Mouse (Mus musculus): ENCODE data around the gene Nxn. TPM values are rescaled to one million over a fixed set of nuclear protein-coding genes. Genes with fewer than 3 reads are reported as not detected.

The Nxn gene
- polyA plus RNA-seq, 1 experiment = 51.7 TPM

- no peak for TF ChIP-seq CTCF (IDR thresholded peaks at IDR 0.05; ENCODE audit: low read depth, low read length)
- TF ChIP-seq POLR2A (IDR thresholded peaks at IDR 0.05; ENCODE audit: insufficient read depth, low read length) = no peak
- no peak for TF ChIP-seq EP300 (IDR thresholded peaks at IDR 0.05; ENCODE audit: insufficient read depth, low read depth, low read length)
- Histone ChIP-seq H3K9ac (ENCODE audit: low read depth, poor library complexity, severe bottlenecking) (no peak overlapping the region), H3K27me3 (ENCODE audit: control insufficient read depth, insufficient read depth, low read length, poor library complexity, severe bottlenecking) (no peaks in the 10 kb centered on the region), H3K4me1 (ENCODE audit: control insufficient read depth, insufficient read depth, low read length) (no peaks in the 10 kb centered on the region), H3K36me3 (ENCODE audit: control insufficient read depth, insufficient read depth, low read length, poor library complexity, severe bottlenecking) (no peaks in the 10 kb centered on the region), H3K27ac (ENCODE audit: insufficient read depth, low read length) (no peak overlapping the region), H3K9me3 (replicated peaks; ENCODE audit: control insufficient read depth, insufficient read depth, low read length, poor library complexity, severe bottlenecking) (no peaks in the 10 kb centered on the region), H3K4me3 (ENCODE audit: low read depth, low read length) (no peak overlapping the region)
These were observed 59.8 kb downstream of the Nxn start for GRCm38 (mm10) chr11:76339141-76339540.

- TF ChIP-seq POLR2A (IDR thresholded peaks at IDR 0.05; ENCODE audit: insufficient read depth, low read length) (no peak), CTCF (IDR thresholded peaks at IDR 0.05; ENCODE audit: low read depth, low read length) (no peak), EP300 (IDR thresholded peaks at IDR 0.05; ENCODE audit: insufficient read depth, low read depth, low read length) (no peak)
- no peak overlapping the region for H3K27ac ChIP-seq (ENCODE audit: insufficient read depth, low read length)
- no peaks in the 10 kb centered on the region for H3K36me3 ChIP-seq (ENCODE audit: control insufficient read depth, insufficient read depth, low read length, poor library complexity, severe bottlenecking)
- H3K9me3 ChIP-seq (replicated peaks; ENCODE audit: control insufficient read depth, insufficient read depth, low read length, poor library complexity, severe bottlenecking) = no peaks in the 10 kb centered on the region
- H3K4me1 ChIP-seq (ENCODE audit: control insufficient read depth, insufficient read depth, low read length) = no peaks in the 10 kb centered on the region
- no peak overlapping the region for H3K4me3 ChIP-seq (ENCODE audit: low read depth, low read length)
- no peaks in the 10 kb centered on the region for H3K27me3 ChIP-seq (ENCODE audit: control insufficient read depth, insufficient read depth, low read length, poor library complexity, severe bottlenecking)
- H3K9ac ChIP-seq (ENCODE audit: low read depth, poor library complexity, severe bottlenecking) = no peak overlapping the region
These were observed 60.3 kb downstream of the Nxn start for GRCm38 (mm10) chr11:76338656-76339055.

- H3K27me3 ChIP-seq (ENCODE audit: control insufficient read depth, insufficient read depth, low read length, poor library complexity, severe bottlenecking) = no peaks in the 10 kb centered on the region
- no peaks in the 10 kb centered on the region for H3K36me3 ChIP-seq (ENCODE audit: control insufficient read depth, insufficient read depth, low read length, poor library complexity, severe bottlenecking)
- H3K4me3 ChIP-seq (ENCODE audit: low read depth, low read length) = no peak overlapping the region
- H3K27ac ChIP-seq (ENCODE audit: insufficient read depth, low read length) = no peak overlapping the region
- no peak overlapping the region for H3K9ac ChIP-seq (ENCODE audit: low read depth, poor library complexity, severe bottlenecking)
- no peaks in the 10 kb centered on the region for H3K9me3 ChIP-seq (replicated peaks; ENCODE audit: control insufficient read depth, insufficient read depth, low read length, poor library complexity, severe bottlenecking)
- TF ChIP-seq EP300 (IDR thresholded peaks at IDR 0.05; ENCODE audit: insufficient read depth, low read depth, low read length) (no peak), POLR2A (IDR thresholded peaks at IDR 0.05; ENCODE audit: insufficient read depth, low read length) (no peak), CTCF (IDR thresholded peaks at IDR 0.05; ENCODE audit: low read depth, low read length) (no peak)
- no peaks in the 10 kb centered on the region for H3K4me1 ChIP-seq (ENCODE audit: control insufficient read depth, insufficient read depth, low read length)
These were observed 61.2 kb downstream of the Nxn start for GRCm38 (mm10) chr11:76337764-76338163.

- Histone ChIP-seq H3K4me1 (ENCODE audit: control insufficient read depth, insufficient read depth, low read length) (no peaks in the 10 kb centered on the region), H3K27me3 (ENCODE audit: control insufficient read depth, insufficient read depth, low read length, poor library complexity, severe bottlenecking) (no peaks in the 10 kb centered on the region), H3K9me3 (replicated peaks; ENCODE audit: control insufficient read depth, insufficient read depth, low read length, poor library complexity, severe bottlenecking) (no peaks in the 10 kb centered on the region), H3K9ac (ENCODE audit: low read depth, poor library complexity, severe bottlenecking) (no peak overlapping the region), H3K4me3 (ENCODE audit: low read depth, low read length) (no peak overlapping the region), H3K27ac (ENCODE audit: insufficient read depth, low read length) (no peak overlapping the region), H3K36me3 (ENCODE audit: control insufficient read depth, insufficient read depth, low read length, poor library complexity, severe bottlenecking) (no peaks in the 10 kb centered on the region)
- TF ChIP-seq CTCF (IDR thresholded peaks at IDR 0.05; ENCODE audit: low read depth, low read length) = no peak
- no peak for TF ChIP-seq EP300 (IDR thresholded peaks at IDR 0.05; ENCODE audit: insufficient read depth, low read depth, low read length)
- no peak for TF ChIP-seq POLR2A (IDR thresholded peaks at IDR 0.05; ENCODE audit: insufficient read depth, low read length)
These were observed 61.7 kb downstream of the Nxn start for GRCm38 (mm10) chr11:76337236-76337635.

GRCm38 (mm10) chr11:76336224-76336623 lies 62.7 kb downstream of the Nxn start:
- H3K4me3 ChIP-seq (ENCODE audit: low read depth, low read length) = no peak overlapping the region
- H3K27ac ChIP-seq (ENCODE audit: insufficient read depth, low read length) = no peak overlapping the region
- H3K36me3 ChIP-seq (ENCODE audit: control insufficient read depth, insufficient read depth, low read length, poor library complexity, severe bottlenecking) = no peaks in the 10 kb centered on the region
- H3K4me1 ChIP-seq (ENCODE audit: control insufficient read depth, insufficient read depth, low read length) = no peaks in the 10 kb centered on the region
- TF ChIP-seq CTCF (IDR thresholded peaks at IDR 0.05; ENCODE audit: low read depth, low read length) (no peak), EP300 (IDR thresholded peaks at IDR 0.05; ENCODE audit: insufficient read depth, low read depth, low read length) (no peak), POLR2A (IDR thresholded peaks at IDR 0.05; ENCODE audit: insufficient read depth, low read length) (no peak)
- H3K9me3 ChIP-seq (replicated peaks; ENCODE audit: control insufficient read depth, insufficient read depth, low read length, poor library complexity, severe bottlenecking) = no peaks in the 10 kb centered on the region
- no peaks in the 10 kb centered on the region for H3K27me3 ChIP-seq (ENCODE audit: control insufficient read depth, insufficient read depth, low read length, poor library complexity, severe bottlenecking)
- H3K9ac ChIP-seq (ENCODE audit: low read depth, poor library complexity, severe bottlenecking) = no peak overlapping the region

GRCm38 (mm10) chr11:76334966-76335365 lies 64.0 kb downstream of the Nxn start:
- peaks cover 3% of the 10 kb centered on the region for H3K4me1 ChIP-seq (ENCODE audit: control insufficient read depth, insufficient read depth, low read length)
- TF ChIP-seq CTCF (IDR thresholded peaks at IDR 0.05; ENCODE audit: low read depth, low read length) (no peak), EP300 (IDR thresholded peaks at IDR 0.05; ENCODE audit: insufficient read depth, low read depth, low read length) (no peak), POLR2A (IDR thresholded peaks at IDR 0.05; ENCODE audit: insufficient read depth, low read length) (no peak)
- no peak overlapping the region for H3K9ac ChIP-seq (ENCODE audit: low read depth, poor library complexity, severe bottlenecking)
- no peaks in the 10 kb centered on the region for H3K36me3 ChIP-seq (ENCODE audit: control insufficient read depth, insufficient read depth, low read length, poor library complexity, severe bottlenecking)
- no peak overlapping the region for H3K4me3 ChIP-seq (ENCODE audit: low read depth, low read length)
- no peaks in the 10 kb centered on the region for H3K9me3 ChIP-seq (replicated peaks; ENCODE audit: control insufficient read depth, insufficient read depth, low read length, poor library complexity, severe bottlenecking)
- no peak overlapping the region for H3K27ac ChIP-seq (ENCODE audit: insufficient read depth, low read length)
- no peaks in the 10 kb centered on the region for H3K27me3 ChIP-seq (ENCODE audit: control insufficient read depth, insufficient read depth, low read length, poor library complexity, severe bottlenecking)

All from ES-Bruce4 (cell line).